Mouse (Mus musculus) heart, embryonic 12.5 days (tissue): ENCODE data around the gene Fis1. TPM values are rescaled to one million over a fixed set of nuclear protein-coding genes. Genes with fewer than 3 reads are reported as not detected.

Experiments used
- ATAC-seq: fragments of 200-750 bp; cut with Nextera tagmentation; 2 replicates; pipeline ENCODE4 v1.8.0; 2017; ENCODE audit warnings: moderate TSS enrichment, moderate library complexity; ENCODE audit not compliant: insufficient number of reproducible peaks, low FRiP score
- H3K27ac ChIP-seq: fragments of 300-500 bp; sonication (generic); 2 replicates; pipeline ENCODE4 v1.5.1; 2016; ENCODE audit warnings: mild to moderate bottlenecking, moderate library complexity; ENCODE audit not compliant: poor library complexity, severe bottlenecking
- H3K27me3 ChIP-seq: fragments of 300-500 bp; sonication (generic); replicated peaks from 2 replicates; pipeline ENCODE4 v1.6.1; 2016; ENCODE audit warnings: mild to moderate bottlenecking, moderate library complexity
- H3K36me3 ChIP-seq: fragments of 300-500 bp; sonication (generic); 2 replicates; pipeline ENCODE4 v1.6.1; 2016; ENCODE audit warnings: mild to moderate bottlenecking, moderate library complexity
- H3K4me1 ChIP-seq: fragments of 300-500 bp; sonication (generic); replicated peaks from 2 replicates; pipeline ENCODE4 v1.6.1; 2016; ENCODE audit warnings: mild to moderate bottlenecking
- H3K4me2 ChIP-seq: fragments of 300-500 bp; sonication (generic); 2 replicates; pipeline ENCODE4 v1.6.1; 2016; ENCODE audit warnings: mild to moderate bottlenecking, moderate library complexity
- H3K4me3 ChIP-seq: fragments of 300-500 bp; sonication (generic); 2 replicates; pipeline ENCODE4 v1.5.1; 2016; ENCODE audit warnings: mild to moderate bottlenecking
- H3K9ac ChIP-seq: fragments of 300-500 bp; sonication (generic); 2 replicates; pipeline ENCODE4 v1.6.1; 2016; ENCODE audit warnings: mild to moderate bottlenecking, moderate library complexity
- H3K9me3 ChIP-seq: fragments of 300-500 bp; sonication (generic); replicated peaks from 2 replicates; pipeline ENCODE4 v1.6.1; 2016; ENCODE audit warnings: mild to moderate bottlenecking, moderate library complexity
- WGBS: fragments of 180-500 bp; shearing (Covaris S2); methylation state at CpG from one replicate; pipeline ENCODE4 v1.1.7; 2016; 5-methylcytosine and 5-hydroxymethylcytosine counted together
- polyA plus RNA-seq: library from polyadenylated mRNA; unstranded; fragments of >200 nt; fragmentation: Nextera tagmentation; extraction: Ambion mirVana; gene quantifications from 2 replicates; pipeline ENCODE4 v1.2.1, GENCODE M21; 2016

The Fis1 gene
- polyA plus RNA-seq, 1 experiment from 2014 or later = 245 TPM

GRCm38 (mm10) chr5:136960053-136960452 is 7.0 kb downstream of the Fis1 start:
- H3K9me3 ChIP-seq = no peaks in the 10 kb centered on the region
- H3K4me3 ChIP-seq = no peak overlapping the region
- no peaks in the 10 kb centered on the region for H3K27me3 ChIP-seq
- H3K36me3 ChIP-seq = peaks cover 35% of the 10 kb centered on the region
- 90% methylated on average over 6 of the region's 6 CpGs for whole genome bisulfite sequencing
- H3K9ac ChIP-seq = no peak overlapping the region
- H3K4me2 ChIP-seq = no peak overlapping the region
- ATAC-seq = no peak
- H3K4me1 ChIP-seq = peaks cover 18% of the 10 kb centered on the region
- H3K27ac ChIP-seq = no peak overlapping the region

GRCm38 (mm10) chr5:136961334-136961982 is 8.4 kb downstream of the Fis1 start:
- Histone ChIP-seq H3K9ac (peak overlapping the region; percentile 76), H3K4me1 (peaks cover 29% of the 10 kb centered on the region), H3K36me3 (peaks cover 45% of the 10 kb centered on the region), H3K27ac (peak overlapping the region; percentile 83), H3K4me3 (peak overlapping the region; percentile 68), H3K27me3 (no peaks in the 10 kb centered on the region), H3K4me2 (peak overlapping the region; percentile 78), H3K9me3 (no peaks in the 10 kb centered on the region)
- no peak for ATAC-seq
- WGBS = 27% methylated on average over 5 of the region's 5 CpGs

- Histone ChIP-seq H3K9ac (peak overlapping the region; percentile 76), H3K9me3 (no peaks in the 10 kb centered on the region), H3K4me1 (peaks cover 34% of the 10 kb centered on the region), H3K27me3 (no peaks in the 10 kb centered on the region), H3K4me2 (peak overlapping the region; percentile 78), H3K27ac (peak overlapping the region; percentile 83), H3K4me3 (peak overlapping the region; percentile 68), H3K36me3 (peaks cover 41% of the 10 kb centered on the region)
- WGBS = under 1% methylated on average over 20 of the region's 20 CpGs
- ATAC-seq = peak; percentile 89
Observed at GRCm38 (mm10) chr5:136961983-136962461, 8.9 kb downstream of the Fis1 start.

GRCm38 (mm10) chr5:136962501-136962900 is 9.4 kb downstream of the Fis1 start:
- under 1% methylated on average over 10 of the region's 10 CpGs for WGBS
- Histone ChIP-seq H3K4me3 (peak overlapping the region; percentile 68), H3K36me3 (peaks cover 38% of the 10 kb centered on the region), H3K27me3 (no peaks in the 10 kb centered on the region), H3K27ac (peak overlapping the region; percentile 83), H3K4me1 (peaks cover 39% of the 10 kb centered on the region), H3K9me3 (no peaks in the 10 kb centered on the region), H3K9ac (peak overlapping the region; percentile 76), H3K4me2 (peak overlapping the region; percentile 78)
- peak; percentile 75 for ATAC-seq

- H3K4me1 ChIP-seq = peaks cover 41% of the 10 kb centered on the region
- H3K4me3 ChIP-seq = peak overlapping the region; percentile 68
- 73% methylated on average over 8 of the region's 8 CpGs for WGBS
- no peaks in the 10 kb centered on the region for H3K27me3 ChIP-seq
- peak overlapping the region; percentile 78 for H3K4me2 ChIP-seq
- H3K9ac ChIP-seq = peak overlapping the region; percentile 76
- no peak for ATAC-seq
- peak overlapping the region; percentile 83; the same call in 1 of the 2 replicates for H3K27ac ChIP-seq
- H3K9me3 ChIP-seq = no peaks in the 10 kb centered on the region
- peaks cover 40% of the 10 kb centered on the region for H3K36me3 ChIP-seq
Observed at GRCm38 (mm10) chr5:136962966-136963540, 10.0 kb downstream of the Fis1 start.

GRCm38 (mm10) chr5:136965210-136965609 is 12.1 kb downstream of the Fis1 start:
- Histone ChIP-seq H3K9me3 (no peaks in the 10 kb centered on the region), H3K4me3 (no peak overlapping the region), H3K27ac (peak overlapping the region; percentile 81), H3K4me2 (peak overlapping the region; percentile 15; the same call in 1 of the 2 replicates), H3K9ac (no peak overlapping the region; the same call in 1 of the 2 replicates), H3K36me3 (peaks cover 40% of the 10 kb centered on the region), H3K4me1 (peaks cover 41% of the 10 kb centered on the region), H3K27me3 (no peaks in the 10 kb centered on the region)
- ATAC-seq = peak; percentile 81
- WGBS = 60% methylated on average over 9 of the region's 9 CpGs

- WGBS = 85% methylated on average over 8 of the region's 8 CpGs
- H3K27ac ChIP-seq = peak overlapping the region; percentile 81
- no peak overlapping the region for H3K4me3 ChIP-seq
- H3K4me1 ChIP-seq = peaks cover 41% of the 10 kb centered on the region
- ATAC-seq = no peak
- no peaks in the 10 kb centered on the region for H3K27me3 ChIP-seq
- H3K9me3 ChIP-seq = no peaks in the 10 kb centered on the region
- H3K9ac ChIP-seq = peak overlapping the region; percentile 42; the same call in 1 of the 2 replicates
- H3K4me2 ChIP-seq = no peak overlapping the region; the same call in 1 of the 2 replicates
- peaks cover 40% of the 10 kb centered on the region for H3K36me3 ChIP-seq
Observed at GRCm38 (mm10) chr5:136965686-136966085, 12.6 kb downstream of the Fis1 start.

- WGBS = 57% methylated on average over 6 of the region's 6 CpGs
- no peaks in the 10 kb centered on the region for H3K27me3 ChIP-seq
- 0 out of 2 replicates have a peak, but pooled peaks have one; percentile 9 for ATAC-seq
Observed at GRCm38 (mm10) chr5:136966331-136966730, 13.3 kb downstream of the Fis1 start, which contains the start of gene Cldn15. Cldn15 (plus strand) TSS chr5:136966616.

GRCm38 (mm10) chr5:136966861-136967455 is 13.9 kb downstream of the Fis1 start:
- H3K27ac ChIP-seq = peak overlapping the region; percentile 81
- 89% methylated on average over 4 of the region's 4 CpGs for WGBS
- H3K9me3 ChIP-seq = no peaks in the 10 kb centered on the region
- peaks cover 37% of the 10 kb centered on the region for H3K4me1 ChIP-seq
- no peak for ATAC-seq
- no peak overlapping the region; the same call in 1 of the 2 replicates for H3K4me2 ChIP-seq
- H3K27me3 ChIP-seq = no peaks in the 10 kb centered on the region
- H3K36me3 ChIP-seq = peaks cover 40% of the 10 kb centered on the region
- no peak overlapping the region for H3K9ac ChIP-seq
- no peak overlapping the region for H3K4me3 ChIP-seq

More at GRCm38 (mm10) chr5:136966331-136966730, 13.3 kb downstream of the Fis1 start, which contains the start of gene Cldn15:
- no peaks in the 10 kb centered on the region for H3K9me3 ChIP-seq
- H3K4me3 ChIP-seq = no peak within 1 kb of the TSS
- H3K4me1 ChIP-seq = peaks cover 40% of the 10 kb centered on the region
- H3K36me3 ChIP-seq = peaks cover 40% of the 10 kb centered on the region
- peak within 1 kb of the TSS; percentile 81 for H3K27ac ChIP-seq
- H3K4me2 ChIP-seq = no peak within 1 kb of the TSS; the same call in 1 of the 2 replicates
- peak within 1 kb of the TSS; percentile 42 for H3K9ac ChIP-seq

- no peak for ATAC-seq
- Histone ChIP-seq H3K9ac (no peak overlapping the region), H3K4me2 (no peak overlapping the region)
Observed at GRCm38 (mm10) chr5:136967592-136967991, 14.5 kb downstream of the Fis1 start.

GRCm38 (mm10) chr5:136970703-136971102 is 17.6 kb downstream of the Fis1 start:
- 54% methylated on average over 1 of the region's 1 CpGs for WGBS
- H3K27ac ChIP-seq = no peak overlapping the region
- peaks cover 19% of the 10 kb centered on the region for H3K4me1 ChIP-seq
- H3K27me3 ChIP-seq = no peaks in the 10 kb centered on the region
- no peak overlapping the region for H3K4me2 ChIP-seq
- peaks cover 12% of the 10 kb centered on the region for H3K36me3 ChIP-seq
- no peak overlapping the region for H3K4me3 ChIP-seq
- H3K9me3 ChIP-seq = no peaks in the 10 kb centered on the region
- H3K9ac ChIP-seq = no peak overlapping the region
- no peak; the same call in 1 of the 2 replicates for ATAC-seq

More at GRCm38 (mm10) chr5:136967592-136967991, 14.5 kb downstream of the Fis1 start:
- peaks cover 37% of the 10 kb centered on the region for H3K4me1 ChIP-seq
- no peaks in the 10 kb centered on the region for H3K27me3 ChIP-seq
- no peaks in the 10 kb centered on the region for H3K9me3 ChIP-seq
- WGBS = 57% methylated on average over 10 of the region's 10 CpGs
- no peak overlapping the region for H3K4me3 ChIP-seq
- peak overlapping the region; percentile 81 for H3K27ac ChIP-seq
- peaks cover 40% of the 10 kb centered on the region for H3K36me3 ChIP-seq
